In genomic region chr14:62018804-62019203, GRCm38 (mm10) we compare ENCODE assay signal across 25 mouse cellular contexts.
"Had no signal": no experiment of that assay in that cellular context is flagged by ENCODE, and none has a peak within 500 bp of the region (broad histone marks: within the 10 kb centered on the region; RNA-seq: fewer than 3 reads in every experiment).

No protein-coding gene starts in this region.

- H3K4me2 ChIP-seq: heart, embryonic 11.5 days; heart, embryonic 13.5 days; heart, embryonic 15.5 days; hindbrain, embryonic 13.5 days; hindbrain, embryonic 15.5 days; intestine, embryonic 15.5 days; limb, embryonic 12.5 days had no signal

- H3K36me3 ChIP-seq: heart, embryonic 13.5 days; heart, embryonic 15.5 days; hindbrain, embryonic 13.5 days; hindbrain, embryonic 15.5 days; intestine, embryonic 15.5 days; limb, embryonic 10.5 days; limb, embryonic 12.5 days had no signal

- H3K9me3 ChIP-seq: heart, embryonic 13.5 days; heart, embryonic 15.5 days; hindbrain, embryonic 13.5 days; hindbrain, embryonic 15.5 days; intestine, embryonic 15.5 days; limb, embryonic 10.5 days; limb, embryonic 12.5 days had no signal

- DNase-seq: gastrocnemius, adult 2 months; gastrocnemius, postnatal 10 days; gastrocnemius, postnatal 25 days; heart, adult 11 months; heart, adult 2 months; heart, postnatal 14 days; heart, postnatal 36 days; kidney, adult 18-20 months; kidney, adult 8-10 months; kidney, postnatal 10 days; kidney, postnatal 25 days; kidney, postnatal 4 days; liver had no signal

- H3K27ac ChIP-seq: gastrocnemius, adult 2 months; heart, adult 2 months; heart, embryonic 13.5 days; heart, embryonic 15.5 days; hindbrain, embryonic 13.5 days; hindbrain, embryonic 15.5 days; intestine, embryonic 15.5 days; layer of hippocampus, adult 2 months; left cerebral cortex, adult 2 months; limb, embryonic 10.5 days; limb, embryonic 12.5 days had no signal

- H3K4me1 ChIP-seq: heart, embryonic 13.5 days; heart, embryonic 15.5 days; hindbrain, embryonic 13.5 days; hindbrain, embryonic 15.5 days; intestine, embryonic 15.5 days had no signal

- ATAC-seq: inflammation-experienced regulatory T-cells, adult 6 months; intestine, embryonic 15.5 days; intestine, postnatal 0 days had no signal

- H3K9ac ChIP-seq: heart, embryonic 13.5 days; heart, embryonic 15.5 days; hindbrain, embryonic 13.5 days; hindbrain, embryonic 15.5 days; intestine, embryonic 15.5 days; limb, embryonic 12.5 days had no signal

- H3K4me3 ChIP-seq: gastrocnemius, adult 2 months; heart, adult 2 months; heart, embryonic 13.5 days; heart, embryonic 15.5 days; hindbrain, embryonic 13.5 days; hindbrain, embryonic 15.5 days; intestine, embryonic 15.5 days; layer of hippocampus, adult 2 months; left cerebral cortex, adult 2 months; limb, embryonic 10.5 days; limb, embryonic 12.5 days had no signal

- H3K27me3 ChIP-seq: heart, embryonic 13.5 days; heart, embryonic 15.5 days; hindbrain, embryonic 13.5 days; hindbrain, embryonic 15.5 days; intestine, embryonic 15.5 days had no signal
